Mouse (Mus musculus) embryonic facial prominence, embryonic 13.5 days (tissue): Measurements from ENCODE around the gene Muc5ac. TPM values are rescaled to one million over a fixed set of nuclear protein-coding genes. Genes with fewer than 3 reads are reported as not detected.

Source experiments
- ATAC-seq: fragments of 200-750 bp; cut with Nextera tagmentation; 2 replicates; pipeline ENCODE4 v1.8.0; 2017; ENCODE audit warnings: low read depth; ENCODE audit not compliant: insufficient number of reproducible peaks, insufficient read depth, low FRiP score, low TSS enrichment
- H3K27ac ChIP-seq: fragments of 300-500 bp; sonication (generic); 2 replicates; pipeline ENCODE4 v1.5.1; 2015; ENCODE audit warnings: moderate library complexity, mild to moderate bottlenecking, inconsistent platforms
- H3K27me3 ChIP-seq: fragments of 300-500 bp; sonication (generic); 2 replicates; pipeline ENCODE4 v1.6.1; 2015; ENCODE audit warnings: mild to moderate bottlenecking, inconsistent platforms
- H3K36me3 ChIP-seq: fragments of 300-500 bp; sonication (generic); 2 replicates; pipeline ENCODE4 v1.6.1; 2015; ENCODE audit warnings: mild to moderate bottlenecking, inconsistent platforms
- H3K4me1 ChIP-seq: fragments of 300-500 bp; sonication (generic); 2 replicates; pipeline ENCODE4 v1.6.1; 2015; ENCODE audit warnings: inconsistent platforms
- H3K4me2 ChIP-seq: fragments of 300-500 bp; sonication (generic); 2 replicates; pipeline ENCODE4 v1.6.1; 2015; ENCODE audit warnings: moderate library complexity, mild to moderate bottlenecking, inconsistent platforms
- H3K4me3 ChIP-seq: fragments of 300-500 bp; sonication (generic); 2 replicates; pipeline ENCODE4 v1.5.1; 2015; ENCODE audit warnings: mild to moderate bottlenecking, inconsistent platforms
- H3K9ac ChIP-seq: fragments of 300-500 bp; sonication (generic); 2 replicates; pipeline ENCODE4 v1.6.1; 2015; ENCODE audit warnings: mild to moderate bottlenecking, inconsistent platforms
- H3K9me3 ChIP-seq: fragments of 300-500 bp; sonication (generic); 2 replicates; pipeline ENCODE4 v1.6.1; 2016; ENCODE audit warnings: inconsistent platforms
- WGBS: fragments of 180-500 bp; shearing (Covaris S2); methylation state at CpG from one replicate; pipeline ENCODE4 v1.1.7; 2015; ENCODE audit warnings: mixed read lengths; 5-methylcytosine and 5-hydroxymethylcytosine counted together
- polyA plus RNA-seq: library from polyadenylated mRNA; unstranded; fragments of >200 nt; fragmentation: Nextera tagmentation; extraction: Ambion mirVana; gene quantifications from 2 replicates; pipeline ENCODE4 v1.2.1, GENCODE M21; 2015

The Muc5ac gene
- polyA plus RNA-seq: not detected in 2 replicates

DNA sequence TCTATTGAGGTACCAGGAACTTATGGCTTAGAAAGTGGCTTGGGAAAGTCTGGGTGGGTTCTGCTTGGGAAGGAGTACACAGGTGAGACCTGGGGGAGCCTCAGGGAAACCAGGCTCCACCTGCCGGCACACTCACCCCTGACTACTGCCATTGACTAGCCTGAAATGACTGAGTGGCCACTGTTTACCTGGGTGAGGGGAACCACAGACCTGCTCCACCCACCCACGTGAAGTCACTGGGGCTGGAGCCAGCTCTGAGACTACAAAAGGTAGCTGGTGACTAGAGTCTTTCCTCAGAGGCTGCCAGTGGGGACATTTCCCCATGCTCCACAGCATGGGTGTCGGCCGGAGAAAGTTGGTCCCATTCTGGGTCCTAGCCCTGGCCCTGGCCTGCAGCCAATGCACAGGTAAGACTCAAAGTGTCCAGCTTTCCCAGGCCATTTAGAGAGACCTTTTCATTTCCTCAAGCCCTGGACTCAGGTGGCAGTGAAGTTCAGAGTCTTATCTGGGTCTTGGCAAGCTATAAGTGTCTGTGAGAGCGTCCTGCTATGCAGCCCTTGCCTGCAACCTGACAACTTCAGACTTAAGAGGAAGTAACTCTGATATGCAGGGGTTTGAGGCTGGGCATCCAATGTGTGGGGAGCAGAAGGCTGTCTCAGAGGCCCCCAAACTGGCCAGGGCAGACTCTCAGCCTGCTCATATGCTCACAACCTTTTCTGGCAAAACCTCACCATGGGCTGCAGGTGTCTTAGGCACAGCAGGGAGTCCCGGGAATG, at the start of gene Muc5ac:
Muc5ac (plus strand) TSS at position 296 of the 776 bp plus-strand sequence.
- no peaks in the 10 kb centered on the region for H3K4me1 ChIP-seq
- 87% methylated on average over 6 of the region's 6 CpGs for WGBS

GRCm38 (mm10) chr7:141747451-141748100, 41.2 kb upstream of the Muc5ac start:
- Histone ChIP-seq H3K36me3 (no peaks in the 10 kb centered on the region), H3K4me2 (no peak overlapping the region), H3K4me3 (no peak overlapping the region), H3K9ac (no peak overlapping the region), H3K27me3 (no peaks in the 10 kb centered on the region), H3K4me1 (no peaks in the 10 kb centered on the region), H3K27ac (no peak overlapping the region), H3K9me3 (no peaks in the 10 kb centered on the region)
- no peak for ATAC-seq
- 83% methylated on average over 7 of the region's 7 CpGs for WGBS

More for the DNA sequence above, at the start of gene Muc5ac:
- no peak for ATAC-seq
- Histone ChIP-seq H3K27me3 (no peaks in the 10 kb centered on the region), H3K36me3 (no peaks in the 10 kb centered on the region), H3K4me2 (no peak within 1 kb of the TSS), H3K9me3 (no peaks in the 10 kb centered on the region), H3K4me3 (no peak within 1 kb of the TSS), H3K27ac (no peak within 1 kb of the TSS), H3K9ac (no peak within 1 kb of the TSS)

DNA sequence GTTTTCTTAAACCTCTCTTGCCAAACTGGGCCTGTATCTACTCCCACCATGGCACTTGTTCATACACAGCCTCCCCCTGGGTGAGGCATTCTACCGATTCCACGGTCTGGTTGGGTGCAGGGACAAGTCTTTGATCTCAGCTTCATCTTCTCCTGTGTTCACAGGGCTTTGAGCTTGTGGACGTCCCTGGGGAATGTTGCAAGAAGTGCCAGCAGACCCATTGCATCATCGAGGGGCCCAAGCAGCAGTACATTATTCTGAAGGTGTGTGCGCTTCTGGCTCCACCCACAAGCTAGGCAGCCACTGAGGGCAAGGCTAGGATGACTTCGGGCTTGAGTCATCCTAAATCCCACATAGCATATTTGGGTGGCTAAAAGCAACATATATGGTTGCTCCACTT, 36.3 kb upstream of the Muc5ac start:
- H3K9me3 ChIP-seq: no peaks in the 10 kb centered on the region
- no peak overlapping the region for H3K4me2 ChIP-seq
- H3K9ac ChIP-seq: no peak overlapping the region
- 75% methylated on average over 6 of the region's 6 CpGs for WGBS
- H3K27ac ChIP-seq: no peak overlapping the region
- no peaks in the 10 kb centered on the region for H3K27me3 ChIP-seq
- no peaks in the 10 kb centered on the region for H3K4me1 ChIP-seq
- no peak overlapping the region for H3K4me3 ChIP-seq
- no peaks in the 10 kb centered on the region for H3K36me3 ChIP-seq
- no peak for ATAC-seq

DNA sequence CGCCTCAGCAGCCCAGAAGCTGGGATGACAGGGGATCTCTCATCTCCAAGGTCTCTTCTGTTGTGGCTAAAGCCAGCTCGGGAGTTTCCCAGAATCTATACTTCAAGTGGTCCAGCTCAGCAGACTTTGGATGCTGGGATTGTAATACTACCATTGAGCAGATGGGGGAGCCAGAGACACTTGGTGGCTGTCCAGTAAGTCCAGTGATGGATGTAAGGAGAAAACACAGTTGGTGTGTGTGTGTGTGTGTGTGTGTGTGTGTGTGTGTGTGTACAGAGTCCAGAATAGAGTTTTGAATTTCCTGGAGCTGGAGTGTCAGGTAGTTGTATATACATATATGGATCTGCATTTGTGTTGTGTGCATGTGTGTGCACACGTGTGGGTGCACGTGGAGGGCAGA, 32.9 kb upstream of the Muc5ac start:
- 53% methylated on average over 4 of the region's 4 CpGs for WGBS
- no peak overlapping the region for H3K4me3 ChIP-seq
- H3K9me3 ChIP-seq: no peaks in the 10 kb centered on the region
- H3K4me2 ChIP-seq: no peak overlapping the region
- no peak for ATAC-seq
- H3K27ac ChIP-seq: no peak overlapping the region
- no peak overlapping the region for H3K9ac ChIP-seq
- no peaks in the 10 kb centered on the region for H3K36me3 ChIP-seq
- no peaks in the 10 kb centered on the region for H3K4me1 ChIP-seq
- H3K27me3 ChIP-seq: no peaks in the 10 kb centered on the region

GRCm38 (mm10) chr7:141758291-141758690, 30.5 kb upstream of the Muc5ac start:
- no peaks in the 10 kb centered on the region for H3K27me3 ChIP-seq
- no peak overlapping the region for H3K27ac ChIP-seq
- H3K36me3 ChIP-seq: no peaks in the 10 kb centered on the region
- no peak overlapping the region for H3K9ac ChIP-seq
- H3K4me2 ChIP-seq: no peak overlapping the region
- H3K9me3 ChIP-seq: no peaks in the 10 kb centered on the region
- H3K4me1 ChIP-seq: no peaks in the 10 kb centered on the region
- H3K4me3 ChIP-seq: no peak overlapping the region
- WGBS: 71% methylated on average over 4 of the region's 4 CpGs
- ATAC-seq: no peak

GRCm38 (mm10) chr7:141770521-141770920, 18.3 kb upstream of the Muc5ac start:
- Histone ChIP-seq H3K9me3 (no peaks in the 10 kb centered on the region), H3K4me2 (no peak overlapping the region), H3K27me3 (no peaks in the 10 kb centered on the region), H3K4me3 (no peak overlapping the region), H3K36me3 (no peaks in the 10 kb centered on the region), H3K27ac (no peak overlapping the region), H3K4me1 (peaks cover 8% of the 10 kb centered on the region), H3K9ac (no peak overlapping the region)
- ATAC-seq: no peak
- 84% methylated on average over 3 of the region's 3 CpGs for WGBS

GRCm38 (mm10) chr7:141770988-141771387, 17.8 kb upstream of the Muc5ac start:
- no peak for ATAC-seq
- 68% methylated on average over 8 of the region's 8 CpGs for WGBS
- Histone ChIP-seq H3K4me3 (no peak overlapping the region), H3K4me1 (peaks cover 8% of the 10 kb centered on the region), H3K27ac (no peak overlapping the region), H3K9me3 (no peaks in the 10 kb centered on the region), H3K9ac (no peak overlapping the region), H3K4me2 (no peak overlapping the region), H3K27me3 (no peaks in the 10 kb centered on the region), H3K36me3 (no peaks in the 10 kb centered on the region)

DNA sequence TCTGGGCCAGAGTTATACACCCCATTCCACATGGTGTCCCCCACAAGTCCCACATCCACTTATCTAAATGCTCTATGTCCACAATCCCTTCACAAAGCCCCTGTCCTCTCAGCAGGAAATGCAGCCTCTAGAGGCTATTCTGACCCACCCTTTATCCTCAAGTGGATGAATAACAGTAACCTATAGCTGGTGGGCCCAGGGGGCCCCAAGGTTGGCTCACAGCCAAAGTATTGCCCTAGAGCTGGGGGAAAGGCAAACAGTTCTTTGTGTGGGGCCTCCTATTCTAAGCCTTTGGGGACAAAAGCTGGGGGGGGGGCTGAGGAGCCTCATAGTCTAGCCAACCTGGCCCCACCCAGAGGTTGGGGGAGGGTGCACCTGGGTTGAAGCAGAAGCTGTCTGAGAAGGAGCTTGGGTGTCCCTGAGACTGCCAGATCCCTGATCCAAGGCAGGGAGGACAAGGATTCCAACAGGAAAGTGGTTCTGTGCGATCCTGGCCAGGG, 16.7 kb upstream of the Muc5ac start:
- Histone ChIP-seq H3K4me2 (no peak overlapping the region), H3K9me3 (no peaks in the 10 kb centered on the region), H3K27me3 (no peaks in the 10 kb centered on the region), H3K9ac (no peak overlapping the region), H3K4me3 (no peak overlapping the region), H3K4me1 (peaks cover 8% of the 10 kb centered on the region), H3K27ac (no peak overlapping the region), H3K36me3 (no peaks in the 10 kb centered on the region)
- ATAC-seq: no peak
- 67% methylated on average over 1 of the region's 1 CpGs for WGBS

DNA sequence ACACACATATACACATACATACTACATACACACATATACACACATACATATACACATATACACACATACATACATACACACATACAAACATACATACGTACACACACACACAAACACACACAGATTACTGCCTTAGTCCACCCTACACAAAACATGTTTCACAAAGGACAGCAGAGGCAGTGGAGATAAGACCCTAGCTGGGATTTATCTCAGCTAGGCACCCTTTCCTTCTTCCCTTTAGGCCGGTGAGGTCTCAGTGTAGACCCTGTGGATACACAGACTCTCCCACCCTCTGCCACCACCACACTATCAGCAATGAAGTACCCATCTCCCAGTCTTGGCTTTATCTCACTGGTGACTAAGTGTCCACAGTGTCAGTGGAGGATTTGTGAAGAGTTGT, 13.9 kb upstream of the Muc5ac start:
- Histone ChIP-seq H3K9ac (no peak overlapping the region), H3K27ac (no peak overlapping the region), H3K36me3 (no peaks in the 10 kb centered on the region), H3K4me1 (peaks cover 8% of the 10 kb centered on the region), H3K4me3 (no peak overlapping the region), H3K27me3 (no peaks in the 10 kb centered on the region), H3K4me2 (no peak overlapping the region), H3K9me3 (no peaks in the 10 kb centered on the region)
- WGBS: 92% methylated on average over 2 of the region's 2 CpGs
- ATAC-seq: no peak

DNA sequence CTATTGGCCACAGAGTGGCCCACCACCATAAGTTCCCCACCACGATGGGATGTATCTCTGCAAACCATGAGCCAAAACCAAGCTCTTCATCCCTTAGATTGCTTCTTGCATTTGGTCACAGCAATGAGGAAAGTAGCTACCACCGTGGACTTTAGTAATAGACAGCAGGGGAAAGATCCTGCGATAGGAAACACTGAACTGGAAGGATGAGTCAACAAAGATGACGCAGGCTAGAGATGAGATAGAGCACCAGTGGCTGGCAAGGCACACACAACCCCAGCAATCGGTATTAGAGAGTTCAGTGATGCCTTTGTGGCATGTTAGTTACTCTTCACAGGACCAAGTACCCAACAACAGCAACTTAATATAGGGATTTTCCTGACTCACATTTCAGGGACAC, 12.6 kb upstream of the Muc5ac start:
- no peaks in the 10 kb centered on the region for H3K9me3 ChIP-seq
- H3K4me1 ChIP-seq: peaks cover 8% of the 10 kb centered on the region
- no peak overlapping the region for H3K9ac ChIP-seq
- WGBS: 94% methylated on average over 5 of the region's 5 CpGs
- no peak overlapping the region for H3K27ac ChIP-seq
- H3K4me3 ChIP-seq: no peak overlapping the region
- no peaks in the 10 kb centered on the region for H3K36me3 ChIP-seq
- no peak overlapping the region for H3K4me2 ChIP-seq
- ATAC-seq: no peak
- no peaks in the 10 kb centered on the region for H3K27me3 ChIP-seq

- peaks cover 20% of the 10 kb centered on the region; the same call in 1 of the 2 replicates for H3K9me3 ChIP-seq
Observed at GRCm38 (mm10) chr7:141794251-141794650, 5.5 kb downstream of the Muc5ac start.

GRCm38 (mm10) chr7:141803206-141803605, 14.4 kb downstream of the Muc5ac start:
- WGBS: 93% methylated on average over 7 of the region's 7 CpGs
- no peak overlapping the region for H3K4me2 ChIP-seq
- no peaks in the 10 kb centered on the region for H3K27me3 ChIP-seq
- ATAC-seq: no peak
- no peak overlapping the region for H3K27ac ChIP-seq
- no peak overlapping the region for H3K9ac ChIP-seq
- no peak overlapping the region for H3K4me3 ChIP-seq
- 0 out of 2 replicates have a peak, but pooled peaks cover 7% of the 10 kb centered on the region for H3K9me3 ChIP-seq
- no peaks in the 10 kb centered on the region for H3K4me1 ChIP-seq
- no peaks in the 10 kb centered on the region for H3K36me3 ChIP-seq

More at GRCm38 (mm10) chr7:141794251-141794650, 5.5 kb downstream of the Muc5ac start:
- Histone ChIP-seq H3K27ac (no peak overlapping the region), H3K9ac (no peak overlapping the region), H3K4me1 (no peaks in the 10 kb centered on the region), H3K4me2 (no peak overlapping the region), H3K36me3 (no peaks in the 10 kb centered on the region), H3K27me3 (no peaks in the 10 kb centered on the region), H3K4me3 (no peak overlapping the region)
- 85% methylated on average over 1 of the region's 1 CpGs for WGBS
- ATAC-seq: no peak
